Mouse (Mus musculus) C2C12 (cell line): ENCODE results near the gene Rerg.

Source experiments
- CEBPB ChIP-seq: IDR thresholded peaks from one replicate; pipeline ENCODE4 v1.6.1; 2011; ENCODE audit warnings: low read depth, mild to moderate bottlenecking, control low read depth, moderate library complexity
- CTCF ChIP-seq: IDR thresholded peaks from one replicate; pipeline ENCODE4 v1.5.1; 2011; ENCODE audit not compliant: control insufficient read depth, insufficient read depth, insufficient read length
- FOSL1 ChIP-seq: IDR thresholded peaks from one replicate; pipeline ENCODE4 v1.8.0; 2011; ENCODE audit warnings: mild to moderate bottlenecking, low read length; ENCODE audit not compliant: poor library complexity, insufficient read depth, severe bottlenecking
- MAX ChIP-seq: IDR thresholded peaks from one replicate; pipeline ENCODE4 v1.6.1; 2011; ENCODE audit warnings: mild to moderate bottlenecking, control low read depth
- MYOD1 ChIP-seq: IDR thresholded peaks from one replicate; pipeline ENCODE4 v1.6.1; 2011; ENCODE audit warnings: low read depth; ENCODE audit not compliant: control insufficient read depth, insufficient read length
- MYOG ChIP-seq: IDR thresholded peaks from one replicate; pipeline ENCODE4 v1.6.1; 2011; ENCODE audit not compliant: control insufficient read depth, insufficient read length; ENCODE audit errors: extremely low read depth
- USF1 ChIP-seq: IDR thresholded peaks from one replicate; pipeline ENCODE4 v1.6.1; 2011; ENCODE audit warnings: low read depth, mild to moderate bottlenecking, control low read depth, moderate library complexity

DNA sequence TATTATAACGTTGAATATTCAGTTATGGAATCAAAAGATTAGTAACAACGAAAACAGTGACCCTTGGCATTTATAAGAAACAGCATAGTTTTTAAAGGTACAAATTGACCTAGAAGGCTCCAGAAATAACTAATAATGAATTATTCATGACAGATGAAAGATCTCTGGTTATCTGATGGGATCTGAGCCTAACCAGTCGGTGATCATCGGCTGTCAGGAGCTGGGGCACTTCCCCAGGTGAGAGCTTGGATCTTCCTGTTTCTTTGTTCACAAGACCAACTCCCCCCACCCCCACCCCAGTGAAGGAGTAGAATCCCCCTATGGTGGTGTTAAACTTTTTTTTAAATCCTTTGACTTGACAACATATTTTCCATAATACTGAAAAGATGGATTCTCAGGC, 20.5 kb downstream of the Rerg start:
- TF ChIP-seq CTCF (no peak), CEBPB (no peak), MAX (no peak), MYOG (no peak), USF1 (no peak), FOSL1 (no peak), MYOD1 (no peak)
